Comparison of ENCODE assay signal across 8 mouse cellular contexts in the genomic region with DNA sequence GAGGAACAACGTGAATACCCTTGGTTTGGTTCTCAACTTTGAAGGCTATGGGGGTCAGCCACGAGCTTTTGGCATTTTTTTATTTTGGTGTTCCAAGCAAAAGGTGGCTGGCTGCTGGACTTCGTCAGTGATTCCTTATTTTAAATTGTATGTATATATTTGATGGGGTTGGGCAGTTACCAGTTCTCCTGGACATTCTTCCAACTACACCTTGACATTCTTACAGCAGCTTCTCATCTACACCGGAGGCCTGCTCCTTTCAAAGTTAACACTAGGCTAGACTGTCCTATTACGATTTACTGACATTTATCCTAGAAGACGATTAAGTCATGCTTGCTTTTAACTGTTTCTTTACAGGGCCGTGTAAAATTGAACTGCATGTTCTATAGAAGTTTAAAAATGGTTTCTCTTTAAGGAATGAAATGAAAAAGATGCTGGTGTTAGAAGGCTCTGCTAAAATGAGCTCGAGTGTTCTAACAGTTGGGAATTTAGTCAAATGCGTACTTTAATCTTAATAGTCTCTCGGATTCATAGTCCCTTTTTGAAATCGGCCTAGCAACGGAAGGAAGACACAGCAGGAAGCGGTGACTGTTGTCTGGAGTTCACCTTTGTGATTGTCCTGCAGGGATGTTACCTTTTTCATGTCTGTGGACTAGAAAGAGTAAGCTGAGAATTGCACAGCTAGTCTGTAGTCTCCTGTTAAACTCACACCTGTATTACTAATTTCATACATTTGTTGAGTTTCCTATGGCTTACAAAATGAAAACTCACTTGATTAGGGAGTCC. TPM values are rescaled to one million over a fixed set of nuclear protein-coding genes. Genes with fewer than 3 reads are reported as not detected.
DNase-seq lines count a peak whose midpoint lies in the region; ATAC-seq and TF ChIP-seq lines count a peak whose summit lies in the region.

No protein-coding gene starts in this region.

- H3K9me3 ChIP-seq in lung, embryonic 16.5 days (ENCODE audit: control insufficient read depth, low read length): no peaks in the 10 kb centered on the region
- no peaks in the 10 kb centered on the region for H3K9me3 ChIP-seq in forebrain, embryonic 10.5 days
- no peaks in the 10 kb centered on the region for H3K9me3 ChIP-seq in limb, embryonic 10.5 days (replicated peaks)

- H3K4me1 ChIP-seq in lung, embryonic 16.5 days (replicated peaks; ENCODE audit: control insufficient read depth, insufficient read depth, low read length): peaks cover 11% of the 10 kb centered on the region
- H3K4me1 ChIP-seq in forebrain, embryonic 10.5 days: peaks cover 31% of the 10 kb centered on the region
- peaks cover 17% of the 10 kb centered on the region for H3K4me1 ChIP-seq in limb, embryonic 10.5 days
- peaks cover 11% of the 10 kb centered on the region for H3K4me1 ChIP-seq in olfactory bulb, adult 2 months (ENCODE audit: control insufficient read depth, insufficient read depth, low read length)

- peak overlapping the region; percentile 83 for H3K9ac ChIP-seq in lung, embryonic 16.5 days (ENCODE audit: low read length)

- H3K27ac ChIP-seq in lung, embryonic 16.5 days (ENCODE audit: low read length): no peak overlapping the region
- H3K27ac ChIP-seq in forebrain, embryonic 10.5 days: no peak overlapping the region
- H3K27ac ChIP-seq in limb, embryonic 10.5 days: no peak overlapping the region
- no peak overlapping the region; the same call in 1 of the 2 replicates for H3K27ac ChIP-seq in olfactory bulb, adult 2 months (ENCODE audit: insufficient read depth, low read depth, low read length)

- H3K4me2 ChIP-seq in lung, embryonic 16.5 days (ENCODE audit: low read depth, low read length): peak overlapping the region; percentile 88

- no peaks in the 10 kb centered on the region for H3K27me3 ChIP-seq in lung, embryonic 16.5 days (ENCODE audit: control insufficient read depth, insufficient read depth, low read depth, low read length)
- H3K27me3 ChIP-seq in forebrain, embryonic 10.5 days (ENCODE audit: poor library complexity, severe bottlenecking): peaks cover 18% of the 10 kb centered on the region
- H3K27me3 ChIP-seq in limb, embryonic 10.5 days (ENCODE audit: low read depth, poor library complexity, severe bottlenecking): no peaks in the 10 kb centered on the region

- H3K36me3 ChIP-seq in lung, embryonic 16.5 days (ENCODE audit: control insufficient read depth, insufficient read depth, low read length): no peaks in the 10 kb centered on the region
- no peaks in the 10 kb centered on the region for H3K36me3 ChIP-seq in forebrain, embryonic 10.5 days (replicated peaks)
- H3K36me3 ChIP-seq in limb, embryonic 10.5 days: no peaks in the 10 kb centered on the region

- 35% methylated on average over 13 of the region's 13 CpGs for WGBS in lung, embryonic 16.5 days
- 48% methylated on average over 13 of the region's 13 CpGs for WGBS in forebrain, embryonic 10.5 days
- WGBS in limb, embryonic 10.5 days: 51% methylated on average over 13 of the region's 13 CpGs
- WGBS in olfactory bulb, adult 2 months: 24% methylated on average over 13 of the region's 13 CpGs

- TF ChIP-seq CTCF in olfactory bulb, adult 2 months (IDR thresholded peaks at IDR 0.05; ENCODE audit: insufficient read depth, low read depth, low read length): no peak

- no peak for ATAC-seq in lung, embryonic 16.5 days (ENCODE audit: low read depth)

- TF ChIP-seq POLR2A in olfactory bulb, adult 2 months (IDR thresholded peaks at IDR 0.05; ENCODE audit: insufficient read depth, low read depth, low read length): no peak

- DNase-seq in lung, postnatal 14 days: no peak
- DNase-seq in forebrain, embryonic 10.5 days (ENCODE audit: extremely low spot score, low spot score): no peak
- DNase-seq in limb, embryonic 10.5 days (ENCODE audit: low spot score): no peak
- no peak for DNase-seq in kidney, postnatal 14 days
- no peak for DNase-seq in kidney, adult 9 months
- no peak for DNase-seq in yolk sac, embryonic 10.5 days (ENCODE audit: low spot score)

- H3K4me3 ChIP-seq in lung, embryonic 16.5 days (ENCODE audit: low read length): peak overlapping the region; percentile 78
- H3K4me3 ChIP-seq in forebrain, embryonic 10.5 days: peak overlapping the region; percentile 95
- H3K4me3 ChIP-seq in limb, embryonic 10.5 days: peak overlapping the region; percentile 75
- H3K4me3 ChIP-seq in olfactory bulb, adult 2 months (ENCODE audit: insufficient read depth, low read depth, low read length): peak overlapping the region; percentile 79

RNA-seq across cellular contexts. Expression of a gene that starts 1.2 kb away (rescaled TPM):
- polyA plus RNA-seq in lung, embryonic 16.5 days (2015; fragmentation: Nextera tagmentation; extraction: Ambion mirVana): 10.5 and 11.6 TPM in 2 replicates
- 6.4 and 7.4 TPM in 2 replicates for polyA plus RNA-seq in forebrain, embryonic 10.5 days (2016; fragmentation: Nextera tagmentation; extraction: Ambion mirVana)
- polyA plus RNA-seq in limb, embryonic 10.5 days (2016; fragmentation: Nextera tagmentation; extraction: Ambion mirVana): 9.3 and 9.5 TPM in 2 replicates
- not detected in 2 replicates for polyA plus RNA-seq in olfactory bulb, adult 2 months (2012; ENCODE audit: insufficient read depth, insufficient read length, low replicate concordance, missing spikeins)
